Mouse (Mus musculus) layer of hippocampus, postnatal 36 days (tissue): ENCODE data around the gene Kat14. TPM values are rescaled to one million over a fixed set of nuclear protein-coding genes. Genes with fewer than 3 reads are reported as not detected.

Experiments
- total RNA-seq, 2 experiments: library from RNA; stranded (reverse); gene quantifications; 2 replicates each; pipeline ENCODE4 v1.2.3; 2021

Gene Kat14
- total RNA-seq, 2 experiments from 2014 or later = 29.1 to 29.4 TPM

Other genes with a start within 250 kb of the Kat14 start
- gene Mgme1, start 98.3 kb upstream of the Kat14 start, total RNA-seq = 1 to 10 TPM; 6.1 to 7.1 TPM
- 10 to 100 TPM; 68.7 to 69.4 TPM for gene Snx5, start 98.1 kb upstream of the Kat14 start, total RNA-seq
- 1 to 10 TPM in 1 of 2 experiments, under 1 TPM in 1; 0.99 to 1.4 TPM for gene Ovol2, start 36.8 kb upstream of the Kat14 start, total RNA-seq
- 10 to 100 TPM in 1 of 2 experiments, 1 to 10 TPM in 1; 8.1 to 14.2 TPM for gene Pet117, start within 50 bp of the Kat14 start, total RNA-seq
- 100 to 1,000 TPM; 130 to 132 TPM for gene Dzank1, start 158.4 kb downstream of the Kat14 start, total RNA-seq
- gene Polr3f, start 158.7 kb downstream of the Kat14 start, total RNA-seq = 10 to 100 TPM; 26.9 to 31.8 TPM
- gene Rbbp9, start 181.9 kb downstream of the Kat14 start, total RNA-seq = 10 to 100 TPM; 30.0 to 31.9 TPM
- 10 to 100 TPM; 46.4 to 50.0 TPM for gene Sec23b, start 187.2 kb downstream of the Kat14 start, total RNA-seq
- 10 to 100 TPM; 57.4 to 63.4 TPM for gene Smim26, start 225.1 kb downstream of the Kat14 start, total RNA-seq
- gene Dtd1, start 230.9 kb downstream of the Kat14 start, total RNA-seq = 10 to 100 TPM; 63.7 to 66.2 TPM